ENCODE assay signal across 8 mouse cellular contexts in genomic region chr3:122729601-122729959, GRCm38 (mm10). TPM values are rescaled to one million over a fixed set of nuclear protein-coding genes. Genes with fewer than 3 reads are reported as not detected.
A peak's percentile ranks its signal among the peaks of the same experiment; 100 is the strongest.
DNase-seq lines count a peak whose midpoint lies in the region; ATAC-seq and TF ChIP-seq lines count a peak whose summit lies in the region.

No protein-coding gene starts in this region.

- H3K36me3 ChIP-seq in embryonic facial prominence, embryonic 10.5 days (replicated peaks) = no peaks in the 10 kb centered on the region
- no peaks in the 10 kb centered on the region for H3K36me3 ChIP-seq in heart, embryonic 11.5 days (ENCODE audit: control insufficient read depth, insufficient read depth, low read length)
- H3K36me3 ChIP-seq in lung, embryonic 15.5 days = no peaks in the 10 kb centered on the region

- DNase-seq in frontal cortex, adult 2 months (ENCODE audit: extremely low spot score in 1 of 2, low spot score in 1 of 2) = no peak
- peak; percentile 81 for DNase-seq in embryonic facial prominence, embryonic 10.5 days (ENCODE audit: low spot score)
- DNase-seq in kidney, adult 9 months = peak; percentile 23
- DNase-seq in adipocyte (ENCODE audit: low spot score) = no peak

- H3K27ac ChIP-seq in embryonic facial prominence, embryonic 10.5 days (replicated peaks) = peak overlapping the region; percentile 92
- H3K27ac ChIP-seq in heart, embryonic 11.5 days (ENCODE audit: low read depth, low read length) = peak overlapping the region; percentile 77
- peak overlapping the region; percentile 96 for H3K27ac ChIP-seq in lung, embryonic 15.5 days
- no peak overlapping the region for H3K27ac ChIP-seq in olfactory bulb, adult 2 months (ENCODE audit: insufficient read depth, low read depth, low read length)

- TF ChIP-seq POLR2A in olfactory bulb, adult 2 months (IDR thresholded peaks at IDR 0.05; ENCODE audit: insufficient read depth, low read depth, low read length) = no peak

- peak overlapping the region; percentile 95 for H3K4me2 ChIP-seq in heart, embryonic 11.5 days
- peak overlapping the region; percentile 63 for H3K4me2 ChIP-seq in lung, embryonic 15.5 days

- peaks cover 20% of the 10 kb centered on the region for H3K4me1 ChIP-seq in embryonic facial prominence, embryonic 10.5 days
- 0 out of 2 replicates have a peak, but pooled peaks cover 3% of the 10 kb centered on the region for H3K4me1 ChIP-seq in heart, embryonic 11.5 days (ENCODE audit: control insufficient read depth, insufficient read depth, low read length)
- peaks cover 7% of the 10 kb centered on the region; the same call in 1 of the 2 replicates for H3K4me1 ChIP-seq in lung, embryonic 15.5 days
- peaks cover 10% of the 10 kb centered on the region; the same call in 1 of the 2 replicates for H3K4me1 ChIP-seq in olfactory bulb, adult 2 months (ENCODE audit: control insufficient read depth, insufficient read depth, low read length)

- no peak for TF ChIP-seq CTCF in olfactory bulb, adult 2 months (IDR thresholded peaks at IDR 0.05; ENCODE audit: insufficient read depth, low read depth, low read length)

- peaks cover 14% of the 10 kb centered on the region for H3K27me3 ChIP-seq in embryonic facial prominence, embryonic 10.5 days (replicated peaks; ENCODE audit: low read depth, poor library complexity, severe bottlenecking)
- H3K27me3 ChIP-seq in heart, embryonic 11.5 days (ENCODE audit: control insufficient read depth, insufficient read depth, low read length) = no peaks in the 10 kb centered on the region
- H3K27me3 ChIP-seq in lung, embryonic 15.5 days = no peaks in the 10 kb centered on the region

- under 1% methylated on average over 22 of the region's 22 CpGs for WGBS in embryonic facial prominence, embryonic 10.5 days
- 1% methylated on average over 22 of the region's 22 CpGs for WGBS in heart, embryonic 11.5 days (ENCODE audit: insufficient replicate concordance)
- WGBS in lung, embryonic 15.5 days = under 1% methylated on average over 22 of the region's 22 CpGs
- WGBS in olfactory bulb, adult 2 months = under 1% methylated on average over 22 of the region's 22 CpGs

- H3K9ac ChIP-seq in heart, embryonic 11.5 days (ENCODE audit: low read depth, low read length) = peak overlapping the region; percentile 83
- peak overlapping the region; percentile 66 for H3K9ac ChIP-seq in lung, embryonic 15.5 days

- no peaks in the 10 kb centered on the region for H3K9me3 ChIP-seq in embryonic facial prominence, embryonic 10.5 days
- H3K9me3 ChIP-seq in heart, embryonic 11.5 days (replicated peaks; ENCODE audit: control insufficient read depth, low read length) = no peaks in the 10 kb centered on the region
- H3K9me3 ChIP-seq in lung, embryonic 15.5 days = no peaks in the 10 kb centered on the region

- peak overlapping the region; percentile 75 for H3K4me3 ChIP-seq in embryonic facial prominence, embryonic 10.5 days
- peak overlapping the region; percentile 68 for H3K4me3 ChIP-seq in heart, embryonic 11.5 days (ENCODE audit: low read depth, low read length)
- H3K4me3 ChIP-seq in lung, embryonic 15.5 days = peak overlapping the region; percentile 63
- H3K4me3 ChIP-seq in olfactory bulb, adult 2 months (ENCODE audit: insufficient read depth, low read depth, low read length) = peak overlapping the region; percentile 71

- ATAC-seq in frontal cortex, adult (ENCODE audit: low TSS enrichment) = peak; percentile 24; the same call in 1 of the 2 replicates
- ATAC-seq in heart, embryonic 11.5 days (replicated peaks; ENCODE audit: insufficient number of reproducible peaks, low FRiP score, low TSS enrichment) = peak; percentile 53; the same call in 1 of the 2 replicates
- peak; percentile 80 for ATAC-seq in lung, embryonic 15.5 days (ENCODE audit: borderline replicate concordance, extremely low read depth, low FRiP score, low TSS enrichment)

RNA-seq across cellular contexts. Expression of gene Pde5a, which starts 0.8 kb away (rescaled TPM):
- polyA plus RNA-seq in frontal cortex, adult 2 months (2012; rRNA removed) = 6.8 and 7.1 TPM in 2 replicates
- polyA plus RNA-seq in embryonic facial prominence, embryonic 10.5 days (2016; fragmentation: Nextera tagmentation; extraction: Ambion mirVana) = 3.2 and 3.8 TPM in 2 replicates
- 3.1 and 4.5 TPM in 2 replicates for polyA plus RNA-seq in heart, embryonic 11.5 days (2014; fragmentation: Nextera tagmentation; extraction: Ambion mirVana)
- 27.8 and 28.9 TPM in 2 replicates for polyA plus RNA-seq in lung, embryonic 15.5 days (2015; fragmentation: Nextera tagmentation; extraction: Ambion mirVana)
- not detected in 2 replicates for polyA plus RNA-seq in olfactory bulb, adult 2 months (2012; ENCODE audit: insufficient read depth, insufficient read length, low replicate concordance, missing spikeins)

Comparison
In these comparisons a context has a peak if more than half of its experiments do, and no peak if none do; other contexts are left out.
1. ATAC-seq: peak in every context shown above with its lines; median percentile 80 in lung, embryonic 15.5 days; 53 in heart, embryonic 11.5 days; 24 in frontal cortex, adult.
2. DNase-seq: peak in embryonic facial prominence, embryonic 10.5 days (single experiment) and kidney, adult 9 months (single experiment); none in frontal cortex, adult 2 months (0 of 2) and adipocyte (single experiment).
3. Peak in every context shown above with its lines, with median percentiles within 50 percentile points of each other: H3K4me3 ChIP-seq.